Mouse (Mus musculus) MEL (cell line): ENCODE data around the gene Krt15. TPM values are rescaled to one million over a fixed set of nuclear protein-coding genes. Genes with fewer than 3 reads are reported as not detected.

Experiments
- DNase-seq: peaks from one replicate; pipeline ENCODE4 v3.0.0; 2011; ENCODE audit warnings: low read depth, low spot score
- H3K27ac ChIP-seq: 2 replicates; pipeline ENCODE4 v1.5.1; 2012; ENCODE audit warnings: low read depth, mild to moderate bottlenecking, control low read depth, low read length, moderate library complexity; ENCODE audit not compliant: control insufficient read depth
- H3K27me3 ChIP-seq, 2 experiments: fragments of 150-350 bp in 1 of 2; sonication (generic) in 1 of 2; 2 replicates each; pipeline ENCODE4 v1.6.1; 2012; ENCODE audit warnings: low read length in 2 of 2, mild to moderate bottlenecking in 2 of 2, improper control_type of control experiment in 1 of 2, moderate library complexity in 1 of 2; ENCODE audit not compliant: insufficient read depth in 2 of 2, control insufficient read depth in 1 of 2
- H3K36me3 ChIP-seq, 2 experiments: 2 replicates each; pipeline ENCODE4 v1.6.1; 2012 to 2014; ENCODE audit warnings: low read length in 2 of 2, improper control_type of control experiment in 1 of 2, inconsistent platforms in 1 of 2, mild to moderate bottlenecking in 1 of 2; ENCODE audit not compliant: insufficient read depth in 2 of 2, control insufficient read depth in 1 of 2
- H3K4me1 ChIP-seq, 2 experiments: fragments of 150-350 bp in 1 of 2; sonication (generic) in 1 of 2; 2 replicates each; pipeline ENCODE4 v1.6.1; 2012; ENCODE audit warnings: low read length in 2 of 2, improper control_type of control experiment in 1 of 2, mild to moderate bottlenecking in 1 of 2; ENCODE audit not compliant: insufficient read depth in 2 of 2, control insufficient read depth in 1 of 2
- H3K4me3 ChIP-seq, 2 experiments: fragments of 150-350 bp in 1 of 2; sonication (generic) in 1 of 2; 2 replicates each; pipeline ENCODE4 v1.5.1; 2012; ENCODE audit warnings: low read depth in 2 of 2, low read length in 2 of 2, mild to moderate bottlenecking in 2 of 2, moderate library complexity in 2 of 2, control low read depth in 1 of 2, improper control_type of control experiment in 1 of 2; ENCODE audit not compliant: control insufficient read depth in 1 of 2, insufficient read depth in 1 of 2
- H3K79me2 ChIP-seq: 2 replicates; pipeline ENCODE4 v1.6.1; 2012; ENCODE audit warnings: mild to moderate bottlenecking, low read length, moderate library complexity; ENCODE audit not compliant: control insufficient read depth, poor library complexity, insufficient read depth
- H3K9ac ChIP-seq: 2 replicates; pipeline ENCODE4 v1.6.1; 2012; ENCODE audit warnings: low read depth, mild to moderate bottlenecking, control low read depth, low read length, moderate library complexity; ENCODE audit not compliant: control insufficient read depth, poor library complexity, severe bottlenecking
- H3K9me3 ChIP-seq: fragments of 150-350 bp; sonication (generic); replicated peaks from 2 replicates; pipeline ENCODE4 v1.6.1; 2012; ENCODE audit warnings: mild to moderate bottlenecking, low read length, improper control_type of control experiment, moderate library complexity; ENCODE audit not compliant: insufficient read depth
- CHD1 ChIP-seq: IDR thresholded peaks from 2 replicates; pipeline ENCODE4 v1.6.1; 2012; ENCODE audit warnings: low read depth, mild to moderate bottlenecking, inconsistent platforms, low read length, improper control_type of control experiment
- CHD2 ChIP-seq: IDR thresholded peaks from 2 replicates; pipeline ENCODE4 v1.6.1; 2011; ENCODE audit warnings: low read length, improper control_type of control experiment
- CTCF ChIP-seq, 3 experiments: IDR thresholded peaks in 2 of 3; conservative IDR thresholded peaks in 1 of 3; 2 replicates each; pipeline ENCODE4 v1.5.1; 2011 to 2012; ENCODE audit warnings: low read length in 3 of 3, low read depth in 2 of 3, mild to moderate bottlenecking in 2 of 3, improper control_type of control experiment in 1 of 3, inconsistent platforms in 1 of 3, mixed read lengths in 1 of 3, moderate library complexity in 1 of 3; ENCODE audit not compliant: control insufficient read depth in 1 of 3, insufficient read depth in 1 of 3, poor library complexity in 1 of 3, severe bottlenecking in 1 of 3
- JUND ChIP-seq: IDR thresholded peaks from 2 replicates; pipeline ENCODE4 v1.6.1; 2011; ENCODE audit warnings: low read depth, mild to moderate bottlenecking, improper control_type of control experiment, low read length
- KAT2A ChIP-seq: conservative IDR thresholded peaks from 2 replicates; pipeline ENCODE4 v1.6.1; 2012; ENCODE audit warnings: low read depth, low read length, improper control_type of control experiment, inconsistent platforms
- MXI1 ChIP-seq: IDR thresholded peaks from 2 replicates; pipeline ENCODE4 v1.6.1; 2011; ENCODE audit warnings: mild to moderate bottlenecking, low read depth, low read length, improper control_type of control experiment
- MYB ChIP-seq: IDR thresholded peaks from 2 replicates; pipeline ENCODE4 v1.6.1; 2011; ENCODE audit warnings: mild to moderate bottlenecking, low read depth, low read length, improper control_type of control experiment
- MYC ChIP-seq: IDR thresholded peaks from 2 replicates; pipeline ENCODE4 v1.6.1; 2011; ENCODE audit warnings: low read depth, mild to moderate bottlenecking, low read length, improper control_type of control experiment, moderate library complexity
- NRF1 ChIP-seq: IDR thresholded peaks from 2 replicates; pipeline ENCODE4 v1.6.1; 2014; ENCODE audit warnings: low read depth, mild to moderate bottlenecking, inconsistent platforms, low read length, improper control_type of control experiment, moderate library complexity; ENCODE audit not compliant: poor library complexity, insufficient read depth, severe bottlenecking
- POLR2A ChIP-seq, 2 experiments: IDR thresholded peaks; 2 replicates each; pipeline ENCODE4 v1.6.1; 2011 to 2012; ENCODE audit warnings: low read length in 2 of 2, mild to moderate bottlenecking in 2 of 2, control low read depth in 1 of 2, improper control_type of control experiment in 1 of 2, low read depth in 1 of 2, moderate library complexity in 1 of 2; ENCODE audit not compliant: control insufficient read depth in 1 of 2, insufficient read depth in 1 of 2, poor library complexity in 1 of 2
- POLR2AphosphoS2 ChIP-seq: IDR thresholded peaks from 2 replicates; pipeline ENCODE4 v1.6.1; 2011; ENCODE audit warnings: low read length, improper control_type of control experiment
- RAD21 ChIP-seq: IDR thresholded peaks from 2 replicates; pipeline ENCODE4 v1.6.1; 2011; ENCODE audit warnings: mild to moderate bottlenecking, low read depth, low read length, improper control_type of control experiment
- TAL1 ChIP-seq: IDR thresholded peaks from 2 replicates; pipeline ENCODE4 v1.6.1; 2012; ENCODE audit warnings: mild to moderate bottlenecking, inconsistent platforms, low read length, moderate library complexity, mixed read lengths
- USF1 ChIP-seq: IDR thresholded peaks from 2 replicates; pipeline ENCODE4 v1.6.1; 2014; ENCODE audit warnings: low read depth, mild to moderate bottlenecking, inconsistent platforms, low read length, improper control_type of control experiment, moderate library complexity
- ZC3H11A ChIP-seq: IDR thresholded peaks from 2 replicates; pipeline ENCODE4 v1.6.1; 2012; ENCODE audit warnings: low read depth, mild to moderate bottlenecking, inconsistent platforms, low read length, improper control_type of control experiment
- ZKSCAN1 ChIP-seq: IDR thresholded peaks from 2 replicates; pipeline ENCODE4 v1.6.1; 2012; ENCODE audit warnings: low read depth, mild to moderate bottlenecking, inconsistent platforms, low read length, improper control_type of control experiment, moderate library complexity
- ZMIZ1 ChIP-seq: IDR thresholded peaks from 2 replicates; pipeline ENCODE4 v1.6.1; 2012; ENCODE audit warnings: low read depth, mild to moderate bottlenecking, inconsistent platforms, low read length, improper control_type of control experiment, moderate library complexity
- polyA plus RNA-seq, 2 experiments: library from polyadenylated mRNA; stranded (reverse) in 1 of 2; unstranded in 1 of 2; fragments of >175 nt in 1 of 2; fragments of >200 nt in 1 of 2; gene quantifications; 2 replicates each; pipeline versions ENCODE4 v1.2.1 to v1.2.4; 2012; ENCODE audit warnings: low replicate concordance in 2 of 2, low read depth in 1 of 2; ENCODE audit not compliant: insufficient read length in 2 of 2, insufficient read depth in 1 of 2, missing spikeins in 1 of 2
- total RNA-seq: library from RNA; depleted of rRNA; stranded (reverse); fragments of 300-350 nt; gene quantifications from 2 replicates; pipeline ENCODE4 v1.2.3, GENCODE M21; 2012

Gene Krt15
- total and polyA plus RNA-seq, 3 experiments, result not detected

DNA sequence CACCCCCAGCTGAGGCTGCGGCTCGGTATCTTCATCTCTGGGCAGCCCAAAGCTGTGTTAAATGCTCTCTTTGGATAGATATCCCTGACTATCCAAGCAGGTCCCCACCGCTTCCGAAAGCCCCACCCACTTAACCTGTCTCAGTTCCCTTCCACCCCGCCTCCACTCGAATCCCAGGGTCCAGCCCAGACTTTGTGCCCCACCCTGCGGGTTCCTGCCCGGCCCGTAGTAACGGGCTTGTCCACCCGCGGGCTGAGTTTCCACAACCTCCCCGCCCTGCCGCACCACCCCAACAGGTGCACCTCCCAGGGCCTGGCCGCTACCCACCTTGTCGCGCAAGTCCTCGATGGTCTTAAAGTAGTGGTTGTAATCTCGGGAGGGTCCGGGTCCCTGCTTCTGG lies 9.4 kb upstream of the Krt15 start:
- Histone ChIP-seq H3K4me3 (no peak overlapping the region), H3K27ac (no peak overlapping the region), H3K9ac (no peak overlapping the region), H3K79me2 (no peaks in the 10 kb centered on the region), H3K27me3 (no peaks in the 10 kb centered on the region), H3K9me3 (no peaks in the 10 kb centered on the region), H3K36me3 (no peaks in the 10 kb centered on the region), H3K4me1 (no peaks in the 10 kb centered on the region)
- TF ChIP-seq MYB (no peak), KAT2A (no peak), CHD1 (no peak), CTCF (IDR thresholded peaks at IDR 0.05 in 2 of 3, conservative IDR thresholded peaks at IDR 0.05 in 1 of 3; ENCODE audit: control insufficient read depth in 1 of 3, insufficient read depth in 1 of 3, low read depth in 2 of 3, low read length in 3 of 3, poor library complexity in 1 of 3, severe bottlenecking in 1 of 3) (no peak), JUND (no peak), RAD21 (no peak), ZC3H11A (no peak), ZMIZ1 (no peak), CHD2 (no peak), POLR2AphosphoS2 (no peak)
- no peak for DNase-seq

GRCm38 (mm10) chr11:100140966-100141365 lies 5.2 kb upstream of the Krt15 start:
- Histone ChIP-seq H3K36me3 (no peaks in the 10 kb centered on the region), H3K4me3 (no peak overlapping the region), H3K9ac (no peak overlapping the region), H3K27me3 (no peaks in the 10 kb centered on the region), H3K4me1 (no peaks in the 10 kb centered on the region), H3K9me3 (no peaks in the 10 kb centered on the region), H3K27ac (no peak overlapping the region), H3K79me2 (no peaks in the 10 kb centered on the region)
- TF ChIP-seq KAT2A (no peak), MXI1 (no peak), MYB (no peak), ZKSCAN1 (no peak), POLR2A (IDR thresholded peaks at IDR 0.05; ENCODE audit: control insufficient read depth in 1 of 2, insufficient read depth in 1 of 2, low read depth in 1 of 2, low read length in 2 of 2, poor library complexity in 1 of 2) (no peak), MYC (no peak), USF1 (no peak), TAL1 (no peak)
- DNase-seq, result no peak

GRCm38 (mm10) chr11:100139391-100139790 lies 3.7 kb upstream of the Krt15 start:
- H3K4me3 ChIP-seq, result no peak overlapping the region
- no peaks in the 10 kb centered on the region for H3K9me3 ChIP-seq
- no peaks in the 10 kb centered on the region for H3K4me1 ChIP-seq
- TF ChIP-seq CTCF (IDR thresholded peaks at IDR 0.05 in 2 of 3, conservative IDR thresholded peaks at IDR 0.05 in 1 of 3; ENCODE audit: control insufficient read depth in 1 of 3, insufficient read depth in 1 of 3, low read depth in 2 of 3, low read length in 3 of 3, poor library complexity in 1 of 3, severe bottlenecking in 1 of 3) (no peak), NRF1 (no peak), MYC (no peak)
- TF ChIP-seq, all 39 proteins: peak for 0
- Histone ChIP-seq H3K36me3 (no peaks in the 10 kb centered on the region), H3K9ac (no peak overlapping the region), H3K79me2 (no peaks in the 10 kb centered on the region), H3K27me3 (no peaks in the 10 kb centered on the region), H3K27ac (no peak overlapping the region)
- no peak for DNase-seq
